In the genomic region with DNA sequence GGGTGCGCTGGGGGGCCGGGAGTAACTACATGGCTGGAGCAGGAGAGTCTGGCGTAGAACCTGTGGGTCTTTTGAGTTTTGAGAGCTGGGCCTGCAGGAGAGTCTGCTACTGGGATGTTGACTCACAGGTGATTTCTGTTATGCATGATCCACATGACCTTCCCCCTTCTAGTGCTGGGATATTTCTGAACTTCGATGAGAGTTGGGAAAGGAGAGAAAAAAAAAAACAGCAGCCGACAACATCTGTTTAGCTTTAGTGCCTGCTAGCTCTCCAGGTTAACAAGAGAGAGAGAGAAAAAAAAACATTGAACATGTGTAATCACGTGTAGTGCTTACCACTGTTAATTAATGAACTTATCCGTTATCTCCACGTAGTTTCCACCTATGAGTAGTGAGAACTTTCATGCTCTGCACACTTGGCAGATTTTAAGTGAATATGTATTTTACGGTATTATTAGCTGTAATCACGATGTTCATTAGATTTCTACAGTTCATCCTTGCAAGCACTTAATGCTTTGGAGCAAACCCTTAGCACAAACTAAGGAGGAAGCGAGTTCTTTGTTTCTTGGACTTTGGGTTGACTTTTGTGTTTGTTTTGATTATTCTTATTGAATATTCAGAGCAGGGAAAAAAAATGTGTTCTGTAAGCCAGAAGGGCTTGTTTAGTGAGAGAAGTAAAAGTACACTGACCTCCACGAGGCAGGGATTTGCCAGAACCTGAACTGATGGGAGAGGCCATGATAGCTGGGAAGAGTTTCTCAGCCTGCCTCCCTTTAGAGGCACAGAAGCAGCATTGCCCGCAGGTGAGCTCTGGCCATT, we compare ENCODE assay signal across 8 mouse cellular contexts. TPM values are rescaled to one million over a fixed set of nuclear protein-coding genes. Genes with fewer than 3 reads are reported as not detected.
DNase-seq lines count a peak whose midpoint lies in the region; ATAC-seq and TF ChIP-seq lines count a peak whose summit lies in the region.

No protein-coding gene starts in this region.

- 29% methylated on average over 13 of the region's 13 CpGs for WGBS in kidney, postnatal 0 days
- WGBS in hindbrain, postnatal 0 days = 34% methylated on average over 13 of the region's 13 CpGs

- H3K9ac ChIP-seq in kidney, postnatal 0 days (ENCODE audit: low read depth, low read length) = peak overlapping the region; percentile 76
- peak overlapping the region; percentile 83 for H3K9ac ChIP-seq in hindbrain, postnatal 0 days (replicated peaks; ENCODE audit: low read length)

- peak; percentile 18 for DNase-seq in kidney, postnatal 0 days (ENCODE audit: low spot score)
- no peak for DNase-seq in kidney, adult 18-20 months
- DNase-seq in hindbrain, postnatal 0 days (ENCODE audit: low spot score) = no peak
- no peak for DNase-seq in thymus, postnatal 14 days
- no peak for DNase-seq in left cerebral cortex, postnatal 25 days (ENCODE audit: low spot score in 2 of 2)
- DNase-seq in urinary bladder, postnatal 36 days (ENCODE audit: low spot score in 2 of 2) = no peak

- intact Hi-C loops in left cerebral cortex, postnatal 25 days (cut with DNase I) = no loop called here

- H3K4me2 ChIP-seq in kidney, postnatal 0 days (ENCODE audit: low read length) = peak overlapping the region; percentile 86
- H3K4me2 ChIP-seq in hindbrain, postnatal 0 days (ENCODE audit: low read depth, low read length) = peak overlapping the region; percentile 83
- peak overlapping the region; percentile 78 for H3K4me2 ChIP-seq in myocyte (ENCODE audit: low read depth)

- H3K27ac ChIP-seq in kidney, postnatal 0 days = peak overlapping the region; percentile 75
- peak overlapping the region; percentile 84 for H3K27ac ChIP-seq in bone marrow macrophage, adult 2 months (ENCODE audit: insufficient read depth, low read depth, low read length)
- H3K27ac ChIP-seq in hindbrain, postnatal 0 days = peak overlapping the region; percentile 89

- no peaks in the 10 kb centered on the region for H3K79me2 ChIP-seq in myocyte (ENCODE audit: control insufficient read depth, insufficient read depth)

- peak overlapping the region; percentile 26 for H3ac ChIP-seq in myocyte (ENCODE audit: control insufficient read depth, insufficient read length)

- H3K4me3 ChIP-seq in kidney, postnatal 0 days (replicated peaks; ENCODE audit: low read depth, low read length) = peak overlapping the region; percentile 74
- H3K4me3 ChIP-seq in bone marrow macrophage, adult 2 months (ENCODE audit: insufficient read depth, low read length) = peak overlapping the region; percentile 95
- peak overlapping the region; percentile 80 for H3K4me3 ChIP-seq in hindbrain, postnatal 0 days (ENCODE audit: low read length)
- H3K4me3 ChIP-seq in myocyte = peak overlapping the region; percentile 67

- 0 out of 2 replicates have a peak, but pooled peaks cover 3% of the 10 kb centered on the region for H3K36me3 ChIP-seq in kidney, postnatal 0 days (ENCODE audit: insufficient read depth, low read length)
- peaks cover 8% of the 10 kb centered on the region for H3K36me3 ChIP-seq in hindbrain, postnatal 0 days (ENCODE audit: insufficient read depth, low read length)
- peaks cover 4% of the 10 kb centered on the region for H3K36me3 ChIP-seq in myocyte (ENCODE audit: control insufficient read depth, insufficient read depth)

- TF ChIP-seq CTCF in kidney, postnatal 0 days (IDR thresholded peaks at IDR 0.05; ENCODE audit: low read depth) = no peak
- TF ChIP-seq CTCF in bone marrow macrophage, adult 2 months (IDR thresholded peaks at IDR 0.05; ENCODE audit: low read depth, low read length) = no peak
- no peak for TF ChIP-seq CTCF in hindbrain, postnatal 0 days (IDR thresholded peaks at IDR 0.05; ENCODE audit: low read depth)

- TF ChIP-seq POLR2A in bone marrow macrophage, adult 2 months (IDR thresholded peaks at IDR 0.05; ENCODE audit: borderline replicate concordance, low read depth, low read length) = no peak
- no peak for TF ChIP-seq POLR2A in myocyte (IDR thresholded peaks at IDR 0.05; ENCODE audit: insufficient read length, low read depth)

- no peaks in the 10 kb centered on the region for H3K4me1 ChIP-seq in kidney, postnatal 0 days (replicated peaks; ENCODE audit: insufficient read depth, low read length)
- H3K4me1 ChIP-seq in bone marrow macrophage, adult 2 months (ENCODE audit: control insufficient read depth, insufficient read depth, low read length) = peaks cover 3% of the 10 kb centered on the region
- H3K4me1 ChIP-seq in hindbrain, postnatal 0 days (ENCODE audit: insufficient read depth, low read length) = no peaks in the 10 kb centered on the region

- H3K9me3 ChIP-seq in kidney, postnatal 0 days (replicated peaks; ENCODE audit: low read length) = no peaks in the 10 kb centered on the region
- H3K9me3 ChIP-seq in hindbrain, postnatal 0 days (ENCODE audit: low read length) = no peaks in the 10 kb centered on the region

- ATAC-seq in kidney, postnatal 0 days (replicated peaks; ENCODE audit: low FRiP score, low read depth) = no peak
- no peak for ATAC-seq in hindbrain, postnatal 0 days

- no peaks in the 10 kb centered on the region for H3K27me3 ChIP-seq in kidney, postnatal 0 days (ENCODE audit: insufficient read depth, low read length)
- no peaks in the 10 kb centered on the region for H3K27me3 ChIP-seq in hindbrain, postnatal 0 days (ENCODE audit: insufficient read depth, low read length)
- no peaks in the 10 kb centered on the region for H3K27me3 ChIP-seq in myocyte (ENCODE audit: control insufficient read depth, insufficient read depth, insufficient read length)

TF ChIP-seq in myocyte, 11 proteins besides CTCF, POLR2A, EP300 and RAD21:
- TF ChIP-seq TCF3 (IDR thresholded peaks at IDR 0.05; ENCODE audit: insufficient read length, low read depth) (no peak), E2F4 (IDR thresholded peaks at IDR 0.05; ENCODE audit: insufficient read depth) (no peak), CEBPB (IDR thresholded peaks at IDR 0.05; ENCODE audit: insufficient read depth, poor library complexity, severe bottlenecking) (no peak), POLR2AphosphoS2 (IDR thresholded peaks at IDR 0.05; ENCODE audit: insufficient read length, low read depth) (no peak), MYOD1 (IDR thresholded peaks at IDR 0.05; ENCODE audit: control insufficient read depth in 1 of 3, insufficient read length in 2 of 3, low read depth in 2 of 3) (no peak), SRF (IDR thresholded peaks at IDR 0.05; ENCODE audit: control insufficient read depth, insufficient read length, low read depth) (no peak), TCF12 (IDR thresholded peaks at IDR 0.05; ENCODE audit: insufficient read depth, poor library complexity, severe bottlenecking) (no peak), MYOG (IDR thresholded peaks at IDR 0.05; ENCODE audit: control insufficient read depth in 1 of 3, insufficient read depth in 1 of 3, insufficient read length in 2 of 3, low read depth in 2 of 3) (no peak), USF1 (IDR thresholded peaks at IDR 0.05; ENCODE audit: low read depth) (no peak), REST (IDR thresholded peaks at IDR 0.05; ENCODE audit: insufficient read depth, insufficient read length) (no peak), MAX (IDR thresholded peaks at IDR 0.05; ENCODE audit: low read depth) (no peak)

RNA-seq across cellular contexts. Expression of gene Aldh9a1, which starts 1.0 kb away (rescaled TPM):
- 54.3 and 64.6 TPM in 2 replicates for polyA plus RNA-seq in kidney, postnatal 0 days (2015; fragmentation: Nextera tagmentation; extraction: Ambion mirVana)
- 94.8 and 97.4 TPM in 2 replicates for polyA plus RNA-seq in bone marrow macrophage, adult 2 months (2012; ENCODE audit: insufficient read depth, insufficient read length, missing spikeins)
- total RNA-seq in hindbrain, postnatal 0 days (2014; rRNA removed) = 11.6 and 13.1 TPM in 2 replicates
- polyA plus RNA-seq in hindbrain, postnatal 0 days (2015; fragmentation: Nextera tagmentation; extraction: Ambion mirVana) = 42.9 and 44.2 TPM in 2 replicates
- 17.6 TPM for polyA plus RNA-seq in myocyte (2012; fragmentation: generic; extraction: Trizol)
- 10 to 100 TPM; 15.2 to 16.8 TPM for total RNA-seq in left cerebral cortex, postnatal 25 days (2021)

RNA-seq across cellular contexts. Expression of gene Tmco1, which starts 42.6 kb away (rescaled TPM):
- polyA plus RNA-seq in kidney, postnatal 0 days (2015; fragmentation: Nextera tagmentation; extraction: Ambion mirVana) = 134 and 137 TPM in 2 replicates
- 113 and 116 TPM in 2 replicates for polyA plus RNA-seq in bone marrow macrophage, adult 2 months (2012; ENCODE audit: insufficient read depth, insufficient read length, missing spikeins)
- 47.5 and 63.2 TPM in 2 replicates for total RNA-seq in hindbrain, postnatal 0 days (2014; rRNA removed)
- polyA plus RNA-seq in hindbrain, postnatal 0 days (2015; fragmentation: Nextera tagmentation; extraction: Ambion mirVana) = 70.4 and 80.8 TPM in 2 replicates
- polyA plus RNA-seq in myocyte (2012; fragmentation: generic; extraction: Trizol) = 57.2 TPM
- total RNA-seq in left cerebral cortex, postnatal 25 days (2021) = 10 to 100 TPM; 48.7 to 51.7 TPM

RNA-seq across cellular contexts. Expression of gene Mgst3, which starts 42.8 kb away (rescaled TPM):
- 102 and 104 TPM in 2 replicates for polyA plus RNA-seq in kidney, postnatal 0 days (2015; fragmentation: Nextera tagmentation; extraction: Ambion mirVana)
- polyA plus RNA-seq in bone marrow macrophage, adult 2 months (2012; ENCODE audit: insufficient read depth, insufficient read length, missing spikeins) = 42.7 and 44.5 TPM in 2 replicates
- total RNA-seq in hindbrain, postnatal 0 days (2014; rRNA removed) = 364 and 397 TPM in 2 replicates
- polyA plus RNA-seq in hindbrain, postnatal 0 days (2015; fragmentation: Nextera tagmentation; extraction: Ambion mirVana) = 291 and 316 TPM in 2 replicates
- 62.0 TPM for polyA plus RNA-seq in myocyte (2012; fragmentation: generic; extraction: Trizol)
- 100 to 1,000 TPM; 114 to 117 TPM for total RNA-seq in left cerebral cortex, postnatal 25 days (2021)
